Comparison of ENCODE assay signal across 11 mouse cellular contexts in the genomic region with DNA sequence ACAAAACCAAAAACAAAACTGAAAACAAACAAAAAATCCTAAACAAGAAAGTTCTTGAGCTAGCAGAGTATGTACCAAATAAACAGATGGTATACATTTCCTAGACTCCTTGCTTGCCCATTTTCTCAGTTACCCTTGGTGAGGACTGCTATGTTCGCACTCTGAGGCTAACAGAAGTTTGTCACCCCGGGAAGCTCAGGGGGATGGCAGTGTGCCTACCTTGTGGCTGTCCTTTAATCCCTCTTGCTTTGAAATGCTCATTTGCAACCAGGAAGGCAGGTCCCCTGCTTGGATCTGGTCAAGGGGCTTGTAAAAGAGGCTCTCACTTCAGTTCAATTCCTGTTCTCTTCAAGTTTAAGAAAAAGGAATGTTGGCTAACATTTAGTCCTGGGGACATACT.
A peak's percentile ranks its signal among the peaks of the same experiment; 100 is the strongest.
DNase-seq lines count a peak whose midpoint lies in the region; ATAC-seq and TF ChIP-seq lines count a peak whose summit lies in the region.
"Had no signal": no experiment of that assay in that cellular context is flagged by ENCODE, and none has a peak within 500 bp of the region (broad histone marks: within the 10 kb centered on the region; RNA-seq: fewer than 3 reads in every experiment).

No protein-coding gene starts in this region.

- H3K9me3 ChIP-seq in forebrain, embryonic 11.5 days (ENCODE audit: control insufficient read depth, low read length) = no peaks in the 10 kb centered on the region
- H3K9me3 ChIP-seq: heart, embryonic 10.5 days had no signal

- intact Hi-C loops in left cerebral cortex, postnatal 4 days (cut with DNase I) = no loop called here

- peak; percentile 11 for DNase-seq in Muller cell, postnatal 12 days (ENCODE audit: inconsistent ontology term)
- peak; percentile 79 for DNase-seq in brain, embryonic 14.5 days (ENCODE audit: low read depth)
- DNase-seq in forebrain, embryonic 11.5 days (ENCODE audit: low spot score) = no peak
- DNase-seq in left cerebral cortex, postnatal 4 days = peak; percentile 63
- no peak for DNase-seq in kidney, adult 18-20 months
- no peak for DNase-seq in gastrocnemius, adult 8-10 months (ENCODE audit: low spot score in 2 of 2)
- no peak for DNase-seq in kidney, postnatal 4 days
- DNase-seq: adrenal gland, postnatal 10 days; lung, adult 2 months had no signal

- WGBS in forebrain, embryonic 11.5 days = 31% methylated on average over 2 of the region's 2 CpGs

- H3K4me3 ChIP-seq in forebrain, embryonic 11.5 days (ENCODE audit: low read depth, low read length) = no peak overlapping the region
- H3K4me3 ChIP-seq: heart, embryonic 10.5 days had no signal

- H3K4me1 ChIP-seq in forebrain, embryonic 11.5 days (replicated peaks; ENCODE audit: control insufficient read depth, insufficient read depth, low read length) = no peaks in the 10 kb centered on the region
- H3K4me1 ChIP-seq: heart, embryonic 10.5 days had no signal

- no peak overlapping the region for H3K4me2 ChIP-seq in forebrain, embryonic 11.5 days (ENCODE audit: low read depth, low read length, severe bottlenecking)

- no peaks in the 10 kb centered on the region for H3K27me3 ChIP-seq in forebrain, embryonic 11.5 days (ENCODE audit: control insufficient read depth, insufficient read depth, low read length)

- no peaks in the 10 kb centered on the region for H3K36me3 ChIP-seq in forebrain, embryonic 11.5 days (ENCODE audit: control insufficient read depth, insufficient read depth, low read length)
- H3K36me3 ChIP-seq: heart, embryonic 10.5 days had no signal

- TF ChIP-seq POLR2A in brain, embryonic 14.5 days (IDR thresholded peaks at IDR 0.05; ENCODE audit: borderline replicate concordance, extremely low read depth, insufficient read depth, insufficient read length, poor library complexity, severe bottlenecking) = no peak

- 0 out of 2 replicates have a peak, but pooled peaks have one; percentile 18 for ATAC-seq in forebrain, embryonic 11.5 days (replicated peaks; ENCODE audit: low FRiP score)

- TF ChIP-seq CTCF in brain, embryonic 14.5 days (IDR thresholded peaks at IDR 0.05; ENCODE audit: borderline replicate concordance, extremely low read depth, insufficient read depth, insufficient read length) = no peak

- no peak overlapping the region for H3K27ac ChIP-seq in forebrain, embryonic 11.5 days (ENCODE audit: low read depth, low read length)
- H3K27ac ChIP-seq: heart, embryonic 10.5 days; kidney, postnatal 0 days had no signal

- H3K9ac ChIP-seq in forebrain, embryonic 11.5 days (ENCODE audit: low read length) = no peak overlapping the region

Comparison
In these comparisons a context has a peak if more than half of its experiments do, and no peak if none do; other contexts are left out.
1. DNase-seq: peak in Muller cell, postnatal 12 days (single experiment), brain, embryonic 14.5 days (single experiment) and left cerebral cortex, postnatal 4 days (single experiment); none in forebrain, embryonic 11.5 days (single experiment), kidney, adult 18-20 months (single experiment), gastrocnemius, adult 8-10 months (0 of 2) and kidney, postnatal 4 days (0 of 2).